Mouse (Mus musculus) v-Abl transformed pro-B cells (cell line): ENCODE data around the gene Mettl17.
"Not testable (repeated sequence)": the region's sequence is repeated elsewhere in the genome, so short reads cannot be mapped to it uniquely, and the experiment has no call there.

Experiments used
- in situ Hi-C, 2 experiments: fragments of 400-800 bp; cut with MboI; formaldehyde crosslinking; loops; one replicate each; pipeline ENCODE4 v1.15.1; 2025; ENCODE audit not compliant: unreplicated experiment in 2 of 2

The Mettl17 gene

GRCm38 (mm10) chr14:51884598-51885331 lies at the start of gene Mettl17:
Gene Mettl17 (plus strand): TSS chr14:51884842.
- in situ Hi-C loops: loop anchor here in 1 of 2 experiments (25.0 kb wide), 1 partner anchor 1097 kb away; the partner anchor contains the start of gene Ttc5

- in situ Hi-C loops: not testable (repeated sequence)
Measured at GRCm38 (mm10) chr14:51838480-51838879, 46.2 kb upstream of the Mettl17 start.

GRCm38 (mm10) chr14:51842250-51842649 lies 42.4 kb upstream of the Mettl17 start:
- in situ Hi-C loops: no loop called here

- in situ Hi-C loops: no loop called here
Measured at GRCm38 (mm10) chr14:51842781-51843180, 41.9 kb upstream of the Mettl17 start.

- in situ Hi-C loops: no loop called here
Measured at GRCm38 (mm10) chr14:51843882-51844281, 40.8 kb upstream of the Mettl17 start.

- in situ Hi-C loops: no loop called here
Measured at GRCm38 (mm10) chr14:51846566-51846965, 38.1 kb upstream of the Mettl17 start.

- in situ Hi-C loops: loop anchor here (25.0 kb wide), 3 partner anchors 89 to 1989 kb away; partner anchors contain the start of genes Ang4 (in 1 of the 2), Eddm3b (in 1 of the 2) and Rnase6 (in 1 of the 2)
Measured at GRCm38 (mm10) chr14:51851006-51851405, 33.6 kb upstream of the Mettl17 start.

GRCm38 (mm10) chr14:51853399-51853798 lies 31.2 kb upstream of the Mettl17 start, which contains the start of gene Ear6:
Gene Ear6 (plus strand): TSS chr14:51853699.
- in situ Hi-C loops: loop anchor here (25.0 kb wide), 3 partner anchors 91 to 1991 kb away; partner anchors contain the start of genes Ang4 (in 1 of the 2), Eddm3b (in 1 of the 2) and Rnase6 (in 1 of the 2)

GRCm38 (mm10) chr14:51855280-51855679 lies 29.4 kb upstream of the Mettl17 start:
- in situ Hi-C loops: loop anchor here (5.0 to 25.0 kb wide), 4 partner anchors 83 to 1993 kb away; partner anchors contain the start of genes Ang4 (in 2 of the 2), Eddm3b (in 1 of the 2) and Rnase6 (in 1 of the 2)

- in situ Hi-C loops: loop anchor here (25.0 kb wide), 3 partner anchors 101 to 2001 kb away; partner anchors contain the start of genes Ang4 (in 1 of the 2), Eddm3b (in 1 of the 2) and Rnase6 (in 1 of the 2)
Measured at GRCm38 (mm10) chr14:51863603-51864002, 21.0 kb upstream of the Mettl17 start.

- in situ Hi-C loops: loop anchor here (25.0 kb wide), 3 partner anchors 108 to 2008 kb away; partner anchors contain the start of genes Ang4 (in 1 of the 2), Eddm3b (in 1 of the 2) and Rnase6 (in 1 of the 2)
Measured at GRCm38 (mm10) chr14:51870756-51871155, 13.9 kb upstream of the Mettl17 start.

- in situ Hi-C loops: loop anchor here (25.0 kb wide), 3 partner anchors 109 to 2009 kb away; partner anchors contain the start of genes Ang4 (in 1 of the 2), Eddm3b (in 1 of the 2) and Rnase6 (in 1 of the 2)
Measured at GRCm38 (mm10) chr14:51871741-51872140, 12.9 kb upstream of the Mettl17 start.

GRCm38 (mm10) chr14:51877517-51877916 lies 7.1 kb upstream of the Mettl17 start:
- in situ Hi-C loops: loop anchor here in 1 of 2 experiments (25.0 kb wide), 1 partner anchor 1090 kb away; the partner anchor contains the start of gene Ttc5

GRCm38 (mm10) chr14:51883527-51884030 lies 1.1 kb upstream of the Mettl17 start:
- in situ Hi-C loops: loop anchor here in 1 of 2 experiments (25.0 kb wide), 1 partner anchor 1096 kb away; the partner anchor contains the start of gene Ttc5

GRCm38 (mm10) chr14:51884031-51884544 lies 554 bp upstream of the Mettl17 start:
- in situ Hi-C loops: loop anchor here in 1 of 2 experiments (25.0 kb wide), 1 partner anchor 1097 kb away; the partner anchor contains the start of gene Ttc5

GRCm38 (mm10) chr14:51886051-51886450 lies 1.4 kb downstream of the Mettl17 start:
- in situ Hi-C loops: loop anchor here in 1 of 2 experiments (25.0 kb wide), 1 partner anchor 1099 kb away; the partner anchor contains the start of gene Ttc5

- in situ Hi-C loops: loop anchor here in 1 of 2 experiments (25.0 kb wide), 1 partner anchor 1103 kb away; the partner anchor contains the start of gene Ttc5
Measured at GRCm38 (mm10) chr14:51889833-51890232, 5.2 kb downstream of the Mettl17 start.

GRCm38 (mm10) chr14:51892191-51892939 lies 7.7 kb downstream of the Mettl17 start, which contains the start of gene Slc39a2:
Gene Slc39a2 (plus strand): TSS chr14:51892889.
- in situ Hi-C loops: loop anchor here in 1 of 2 experiments (25.0 kb wide), 1 partner anchor 1105 kb away; the partner anchor contains the start of gene Ttc5

- in situ Hi-C loops: loop anchor here in 1 of 2 experiments (25.0 kb wide), 1 partner anchor 1106 kb away; the partner anchor contains the start of gene Ttc5
Measured at GRCm38 (mm10) chr14:51893094-51893794, 8.6 kb downstream of the Mettl17 start.
